Mouse (Mus musculus) 3T3-L1 (cell line): Measurements from ENCODE around the gene Tex13c2.

Experiments
- DNase-seq: peaks from one replicate; pipeline ENCODE4 v3.0.0-alpha.2; 2015; ENCODE audit warnings: low read depth, low spot score

Gene Tex13c2

DNA sequence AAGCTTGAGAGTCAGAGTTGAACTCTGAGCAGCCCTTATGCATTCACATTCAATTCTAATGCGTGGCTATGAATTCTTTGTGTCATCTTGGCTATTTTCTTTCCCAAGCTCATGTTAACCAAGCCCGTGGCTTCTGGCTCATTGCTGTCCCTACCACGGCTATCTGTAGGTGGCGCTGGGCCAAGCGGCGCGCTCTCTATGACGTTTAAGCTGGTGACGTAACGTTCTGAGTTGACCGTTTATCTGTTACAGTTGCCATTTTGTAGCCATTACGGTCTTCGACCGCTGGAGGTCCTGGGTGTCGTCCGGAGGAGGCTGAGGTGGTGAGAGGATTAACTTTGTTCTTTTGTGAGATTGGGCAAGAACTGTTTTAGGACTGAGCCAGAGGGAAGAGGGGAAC is at the start of gene Tex13c2:
Gene Tex13c2 (plus strand): TSS at position 246 of the 400 bp plus-strand sequence.
- DNase-seq: no peak

DNA sequence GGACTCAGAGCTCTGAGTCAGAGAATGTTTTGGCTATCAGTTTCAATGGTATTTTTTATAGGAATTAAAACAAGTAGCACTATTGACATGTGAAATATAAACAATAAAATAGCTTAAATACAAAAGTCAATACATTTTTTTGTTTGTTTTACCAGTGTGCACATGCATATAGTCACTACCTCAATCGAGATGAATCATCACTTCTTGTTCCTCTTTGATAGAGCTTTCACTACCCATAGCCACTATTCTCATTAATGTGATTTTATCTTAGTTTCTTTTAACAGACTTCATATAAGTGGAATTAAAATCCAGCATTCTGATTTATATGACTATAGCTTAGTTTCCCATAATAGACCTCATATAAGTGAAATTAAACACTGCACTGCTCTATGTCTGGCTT is 39.2 kb upstream of the Tex13c2 start:
- DNase-seq: no peak

DNA sequence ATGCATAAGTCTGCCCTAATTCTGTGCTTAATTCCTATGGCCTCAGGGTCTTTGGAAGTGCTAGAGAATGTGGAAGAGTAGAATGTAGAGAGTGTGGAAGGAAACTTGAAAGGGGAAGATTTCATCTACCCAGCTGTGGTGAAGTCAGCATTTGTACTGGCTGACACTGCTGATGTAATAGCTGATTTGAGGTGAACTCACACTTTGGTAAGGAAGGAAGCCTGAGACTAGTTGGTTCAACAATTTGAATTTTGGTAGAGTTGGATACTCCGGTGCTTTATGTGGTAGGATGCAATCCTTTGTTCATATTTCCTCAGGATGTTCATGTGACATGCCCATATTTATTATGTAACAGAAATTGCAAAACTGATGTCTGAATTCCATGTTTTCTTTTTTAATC is 36.5 kb upstream of the Tex13c2 start:
- DNase-seq: no peak

DNA sequence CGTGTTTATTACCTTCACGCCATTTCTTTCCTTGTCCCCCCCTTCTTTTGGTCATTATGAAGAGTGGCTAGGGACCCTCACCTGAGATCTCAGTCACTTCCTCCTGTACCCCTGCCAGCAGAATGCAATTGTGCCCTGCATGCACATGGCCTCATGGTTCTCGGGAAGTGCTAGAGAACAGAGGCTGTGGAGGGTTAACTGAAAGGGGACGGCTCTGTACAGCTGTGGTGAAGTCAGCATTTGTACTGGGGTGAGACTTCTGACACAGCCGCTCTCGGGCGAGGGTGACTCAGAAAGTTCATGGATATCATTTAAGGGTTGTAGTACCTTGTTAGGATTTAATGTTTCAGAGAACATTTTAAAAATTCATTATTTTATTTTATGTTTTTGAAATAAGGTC is 35.0 kb upstream of the Tex13c2 start:
- DNase-seq: no peak

DNA sequence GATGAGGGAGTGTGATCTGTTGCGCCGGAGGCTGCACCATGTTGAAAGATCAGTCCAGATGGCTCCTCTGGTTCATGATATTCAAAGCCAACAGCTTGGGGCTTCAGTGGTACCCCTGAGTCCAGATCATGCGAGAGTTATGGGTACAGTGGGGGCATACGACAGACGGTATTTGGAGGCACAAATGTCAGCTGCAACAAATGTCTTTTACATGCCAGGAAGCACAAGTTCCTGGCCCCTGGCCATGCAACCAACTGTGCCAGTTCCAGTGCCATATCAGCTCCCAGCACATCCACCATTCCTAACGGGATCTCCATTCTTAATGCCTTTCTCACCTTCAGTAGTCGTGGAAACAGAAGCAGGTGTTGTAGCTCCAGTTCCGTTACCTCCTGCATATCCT is 845 bp downstream of the Tex13c2 start:
- no peak for DNase-seq

DNA sequence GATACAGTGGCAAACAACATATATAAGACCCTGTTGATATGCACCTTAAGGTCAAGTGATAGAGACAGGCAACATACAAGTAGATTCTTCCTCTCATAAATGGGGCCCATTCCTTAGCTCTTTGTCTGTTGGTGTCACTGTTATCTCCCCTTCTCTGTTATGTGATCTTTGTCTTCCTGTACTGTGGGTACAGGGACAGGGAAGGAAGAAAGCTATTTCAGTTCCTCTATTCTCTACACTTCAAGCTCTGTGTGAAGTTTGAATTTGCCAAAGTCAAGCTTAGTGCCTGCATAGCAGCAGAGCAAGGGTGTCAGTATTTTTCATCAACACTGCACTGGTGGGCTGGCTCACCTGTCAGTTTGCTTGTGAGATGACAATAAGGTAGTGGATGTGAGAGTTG is 11.0 kb downstream of the Tex13c2 start:
- DNase-seq: no peak

DNA sequence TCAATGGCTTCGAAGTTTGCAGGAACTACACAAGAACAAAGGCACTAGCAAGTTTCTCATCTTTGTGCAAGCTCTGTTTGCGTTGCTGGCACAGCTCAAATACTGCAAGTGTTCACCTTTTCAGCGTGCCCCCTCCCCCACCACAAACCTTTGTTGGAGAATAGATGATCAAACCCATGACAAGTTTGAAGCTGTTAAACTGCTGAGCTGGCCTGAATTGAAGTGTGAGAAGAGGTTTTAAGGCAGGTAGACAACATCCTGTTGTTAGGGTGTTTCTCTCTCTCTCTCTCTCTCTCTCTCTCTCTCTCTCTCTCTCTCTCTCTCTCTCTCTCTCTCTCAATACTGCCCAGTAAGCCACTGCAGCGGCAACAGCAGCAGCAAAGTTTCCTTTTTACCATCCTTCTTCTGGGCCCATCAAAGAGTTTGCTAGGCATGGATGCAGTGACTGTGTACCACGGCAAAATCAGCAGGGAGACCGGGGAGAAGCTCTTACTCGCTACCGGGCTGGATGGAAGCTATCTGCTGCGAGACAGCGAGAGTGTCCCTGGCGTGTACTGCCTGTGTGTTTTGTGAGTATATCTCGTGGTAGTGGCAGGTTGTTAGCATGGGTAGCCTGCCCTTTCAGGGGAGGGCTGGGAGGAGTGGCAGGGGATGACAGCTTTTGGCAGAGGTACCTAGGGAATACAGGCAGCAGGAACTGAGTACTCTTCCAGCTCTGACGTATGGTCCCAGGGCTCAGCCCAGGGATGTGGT is 13.0 kb downstream of the Tex13c2 start, which contains the start of gene Sh2d1a:
Gene Sh2d1a (plus strand): TSS at position 163 of the 753 bp plus-strand sequence.
- DNase-seq: no peak

DNA sequence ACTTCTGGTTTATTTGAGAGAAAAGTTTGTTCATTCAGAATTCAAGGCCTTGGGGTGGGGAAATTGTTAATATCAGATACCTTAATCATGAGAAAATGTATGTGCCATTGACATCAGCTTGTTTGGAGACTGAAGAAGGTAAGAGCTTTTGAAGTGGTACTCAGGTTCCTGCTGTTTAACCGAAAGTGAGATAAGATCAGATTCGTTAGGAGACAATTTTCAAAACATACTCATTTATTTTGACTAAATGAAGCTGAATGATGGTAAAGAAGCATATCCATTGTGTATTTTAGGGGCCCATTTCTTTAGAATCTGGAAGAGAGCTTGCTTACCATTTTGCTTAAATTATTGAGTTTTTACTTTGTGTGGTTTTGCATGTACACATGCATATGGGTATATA is 21.6 kb downstream of the Tex13c2 start:
- DNase-seq: no peak

DNA sequence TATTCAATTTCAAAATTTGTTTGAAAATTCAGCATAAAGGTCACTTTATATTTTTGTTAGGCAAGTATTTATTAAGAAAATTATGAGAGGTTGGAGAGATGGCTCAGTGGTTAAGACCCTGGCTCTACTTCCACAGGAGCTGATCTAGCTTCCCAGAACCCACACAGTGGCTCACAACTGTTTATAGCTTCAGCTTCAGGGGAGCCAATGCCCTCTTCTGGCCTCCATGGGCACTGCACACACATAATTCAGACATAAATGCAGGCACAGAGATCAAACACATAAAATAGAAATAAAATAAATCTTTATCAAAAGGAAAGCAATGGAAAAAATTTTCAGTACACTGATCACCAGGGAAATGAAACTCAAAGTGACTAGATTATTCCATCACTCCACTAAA is 23.1 kb downstream of the Tex13c2 start:
- DNase-seq: peak; percentile 2

DNA sequence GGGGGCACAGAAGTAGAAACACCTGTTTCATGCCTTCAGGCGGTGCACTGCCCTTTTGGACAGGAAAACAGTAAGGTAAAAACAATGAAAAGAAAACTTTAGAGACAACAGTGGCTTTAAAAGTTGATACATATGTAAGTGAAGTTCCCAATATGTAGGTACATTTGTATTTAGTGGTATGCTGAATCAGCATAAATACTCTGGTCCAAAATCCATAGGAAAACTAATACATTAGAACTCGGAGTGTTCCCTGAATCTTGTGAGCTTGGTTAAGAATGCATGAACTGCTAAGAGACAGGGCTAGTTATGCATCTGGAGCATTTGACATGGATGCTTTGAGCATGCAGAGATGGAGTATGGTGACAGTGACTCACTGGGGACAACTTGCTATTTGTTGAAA is 33.4 kb downstream of the Tex13c2 start:
- DNase-seq: no peak

DNA sequence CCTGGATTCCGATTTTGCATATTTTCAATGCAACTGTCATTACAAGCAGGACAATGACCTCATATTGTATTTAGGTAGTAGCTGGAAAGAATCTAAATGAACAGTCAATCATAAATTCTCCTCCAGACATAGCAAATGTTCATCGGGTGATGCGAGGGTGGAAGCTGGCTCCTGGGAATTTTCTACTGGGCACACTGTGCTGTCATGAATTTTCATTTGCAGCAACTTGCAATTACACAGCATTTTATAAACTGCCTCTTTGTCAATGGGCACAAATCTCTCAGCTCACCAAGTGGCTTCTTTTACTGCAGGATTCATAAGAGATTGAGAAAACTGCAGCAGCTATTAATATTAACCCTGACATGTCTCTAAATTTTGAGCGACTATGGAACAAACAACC is 41.2 kb downstream of the Tex13c2 start:
- no peak for DNase-seq

DNA sequence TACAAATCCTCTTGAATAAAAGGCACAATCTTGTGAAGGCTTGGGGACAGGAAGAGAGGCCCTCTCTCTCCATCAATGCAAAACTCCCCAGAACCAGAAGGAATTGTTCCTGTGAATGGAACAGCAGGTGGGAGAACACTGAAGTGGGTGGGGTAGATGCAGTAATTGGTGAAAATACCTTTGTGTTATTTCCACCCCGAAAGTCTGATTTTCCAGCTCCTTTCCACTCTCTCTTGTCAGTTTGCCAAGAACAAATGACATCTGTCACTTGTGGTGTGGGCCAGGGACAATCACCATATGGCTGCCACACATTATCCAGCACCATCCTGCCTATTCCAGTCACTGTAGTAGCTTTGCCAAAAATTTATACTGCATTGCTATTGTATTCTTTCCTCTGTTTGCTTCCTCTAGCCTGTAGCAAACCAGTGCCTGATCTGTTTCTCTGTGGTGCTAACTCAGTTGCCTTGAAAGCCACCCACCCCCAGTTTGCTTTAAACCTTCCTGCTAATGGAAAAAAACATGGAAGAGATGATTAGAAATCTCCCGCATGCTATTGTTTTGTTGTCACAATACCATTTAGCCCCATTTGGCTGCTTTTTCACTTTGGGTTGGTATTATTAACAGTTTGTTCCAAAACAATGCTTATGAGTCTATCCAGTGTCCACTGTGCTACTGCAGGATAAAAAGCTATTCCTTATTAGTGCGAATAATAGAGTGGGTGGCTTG is 50.7 kb downstream of the Tex13c2 start:
- DNase-seq: no peak

DNA sequence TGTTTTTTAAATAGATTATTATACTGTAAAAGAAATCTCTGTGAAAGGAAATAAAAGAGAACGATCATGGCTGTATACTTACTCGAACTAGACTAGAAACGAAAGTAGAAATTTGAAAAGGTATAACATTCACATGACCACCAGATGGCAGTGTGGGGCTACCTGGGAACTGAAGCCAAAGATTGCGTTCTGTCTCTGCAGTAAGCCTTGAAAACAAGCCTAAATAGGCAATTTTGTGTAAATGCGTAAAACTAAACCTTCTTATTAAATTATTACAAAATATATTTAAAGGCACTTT is 51.2 kb downstream of the Tex13c2 start:
- DNase-seq: peak; percentile 78
